Mouse (Mus musculus) liver, postnatal 0 days (tissue): Measurements from ENCODE around the gene Thsd7b. TPM values are rescaled to one million over a fixed set of nuclear protein-coding genes. Genes with fewer than 3 reads are reported as not detected.

Experiments
- ATAC-seq: fragments of 200-750 bp; cut with Nextera tagmentation; 2 replicates; pipeline ENCODE4 v1.8.0; 2017; ENCODE audit warnings: mild to moderate bottlenecking, moderate library complexity
- DNase-seq: peaks from one replicate; pipeline ENCODE4 v3.0.0-alpha.2; 2016
- H3K27ac ChIP-seq: fragments of 300-500 bp; sonication (generic); 2 replicates; pipeline ENCODE4 v1.5.1; 2014; ENCODE audit warnings: antibody characterized with exemption, moderate library complexity, mild to moderate bottlenecking, low read depth
- H3K27me3 ChIP-seq: fragments of 300-500 bp; sonication (generic); 2 replicates; pipeline ENCODE4 v1.6.1; 2014; ENCODE audit warnings: low read length, control low read depth, mixed read lengths; ENCODE audit not compliant: insufficient read depth
- H3K36me3 ChIP-seq: fragments of 300-500 bp; sonication (generic); replicated peaks from 2 replicates; pipeline ENCODE4 v1.6.1; 2014; ENCODE audit warnings: mild to moderate bottlenecking, control low read depth, low read length, moderate library complexity, mixed read lengths; ENCODE audit not compliant: insufficient read depth
- H3K4me1 ChIP-seq: fragments of 300-500 bp; sonication (generic); 2 replicates; pipeline ENCODE4 v1.6.1; 2014; ENCODE audit warnings: antibody characterized with exemption, mild to moderate bottlenecking, control low read depth; ENCODE audit not compliant: insufficient read depth
- H3K4me2 ChIP-seq: fragments of 300-500 bp; sonication (generic); 2 replicates; pipeline ENCODE4 v1.6.1; 2014; ENCODE audit warnings: low read depth, mild to moderate bottlenecking, low read length, moderate library complexity, mixed read lengths
- H3K4me3 ChIP-seq: fragments of 300-500 bp; sonication (generic); 2 replicates; pipeline ENCODE4 v1.5.1; 2014; ENCODE audit warnings: low read depth, low read length
- H3K9ac ChIP-seq: fragments of 300-500 bp; sonication (generic); replicated peaks from 2 replicates; pipeline ENCODE4 v1.6.1; 2014; ENCODE audit warnings: mild to moderate bottlenecking, moderate library complexity
- H3K9me3 ChIP-seq: fragments of 300-500 bp; sonication (generic); 2 replicates; pipeline ENCODE4 v1.6.1; 2016; ENCODE audit warnings: mild to moderate bottlenecking, control low read depth, low read length, mixed read lengths
- CTCF ChIP-seq: sonication (generic); IDR thresholded peaks from 2 replicates; pipeline ENCODE4 v1.5.1; 2016; ENCODE audit warnings: antibody characterized with exemption, low read depth
- EP300 ChIP-seq: IDR thresholded peaks from 2 replicates; pipeline ENCODE4 v1.6.1; 2016; ENCODE audit warnings: antibody characterized with exemption, low read depth, mild to moderate bottlenecking
- WGBS: fragments of 180-500 bp; shearing (Covaris S2); extraction: QIAGEN DNeasy Blood & Tissue Kit; methylation state at CpG from one replicate; pipeline ENCODE4 v1.1.7; 2014; ENCODE audit not compliant: insufficient replicate concordance; 5-methylcytosine and 5-hydroxymethylcytosine counted together
- polyA plus RNA-seq: library from polyadenylated mRNA; unstranded; fragments of >200 nt; fragmentation: Nextera tagmentation; extraction: Ambion mirVana; gene quantifications from 2 replicates; pipeline ENCODE4 v1.2.1, GENCODE M21; 2015

The Thsd7b gene
- polyA plus RNA-seq, 1 experiment from 2014 or later, result 0.09 TPM

DNA sequence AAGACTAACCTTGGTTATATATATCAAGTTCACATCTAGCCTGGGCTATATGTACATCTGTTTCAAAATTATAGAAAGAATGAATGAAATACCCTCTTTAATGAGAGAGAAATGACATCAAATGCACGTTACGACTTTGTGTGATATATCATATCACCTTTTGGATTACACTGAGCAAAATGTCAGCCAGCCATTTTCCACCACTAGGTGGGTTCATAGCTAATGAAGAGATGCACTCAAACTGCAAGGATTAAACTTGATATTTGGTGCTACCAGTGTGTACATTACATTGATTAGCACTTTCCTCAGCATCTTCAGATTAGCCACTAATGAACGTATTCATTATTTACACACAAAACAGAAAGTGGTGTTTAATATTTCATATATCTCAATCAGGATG lies 228.6 kb downstream of the Thsd7b start:
- WGBS, result 57% methylated on average over 3 of the region's 3 CpGs
- no peak for DNase-seq
- no peaks in the 10 kb centered on the region for H3K9me3 ChIP-seq
- no peak overlapping the region for H3K27ac ChIP-seq
- no peaks in the 10 kb centered on the region for H3K4me1 ChIP-seq
- ATAC-seq, result no peak
- TF ChIP-seq EP300 (no peak), CTCF (0 out of 2 replicates have a peak, but pooled peaks have one; percentile 13)
- no peaks in the 10 kb centered on the region for H3K27me3 ChIP-seq
- H3K36me3 ChIP-seq, result no peaks in the 10 kb centered on the region
- H3K4me2 ChIP-seq, result no peak overlapping the region
- H3K4me3 ChIP-seq, result no peak overlapping the region
- H3K9ac ChIP-seq, result no peak overlapping the region

DNA sequence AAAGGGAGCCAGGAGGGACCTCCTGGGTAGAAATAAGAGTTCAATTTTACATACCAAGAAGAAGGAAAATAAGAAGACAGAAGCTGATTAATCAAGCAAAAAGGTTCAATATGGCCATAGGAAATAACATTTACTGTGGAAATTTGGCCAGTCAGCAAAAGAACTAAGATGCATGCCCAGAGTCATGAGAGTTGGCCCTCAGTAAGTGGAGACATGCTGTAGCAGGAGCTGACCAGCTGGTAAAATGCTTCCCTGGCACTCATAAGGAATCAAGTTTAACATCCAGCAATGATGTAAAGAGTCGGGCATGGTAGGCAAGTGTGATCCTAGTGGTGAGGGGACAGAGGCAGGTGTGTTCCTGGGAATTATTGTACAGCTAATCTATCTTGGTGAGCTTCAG lies 243.3 kb downstream of the Thsd7b start:
- no peak overlapping the region for H3K27ac ChIP-seq
- 52% methylated on average over 1 of the region's 1 CpGs for WGBS
- no peak overlapping the region for H3K4me2 ChIP-seq
- H3K9me3 ChIP-seq, result no peaks in the 10 kb centered on the region
- no peaks in the 10 kb centered on the region for H3K4me1 ChIP-seq
- DNase-seq, result no peak
- no peak overlapping the region for H3K4me3 ChIP-seq
- no peaks in the 10 kb centered on the region for H3K36me3 ChIP-seq
- no peak for ATAC-seq
- no peaks in the 10 kb centered on the region for H3K27me3 ChIP-seq
- no peak overlapping the region for H3K9ac ChIP-seq
- no peak for TF ChIP-seq EP300
- no peak for TF ChIP-seq CTCF

DNA sequence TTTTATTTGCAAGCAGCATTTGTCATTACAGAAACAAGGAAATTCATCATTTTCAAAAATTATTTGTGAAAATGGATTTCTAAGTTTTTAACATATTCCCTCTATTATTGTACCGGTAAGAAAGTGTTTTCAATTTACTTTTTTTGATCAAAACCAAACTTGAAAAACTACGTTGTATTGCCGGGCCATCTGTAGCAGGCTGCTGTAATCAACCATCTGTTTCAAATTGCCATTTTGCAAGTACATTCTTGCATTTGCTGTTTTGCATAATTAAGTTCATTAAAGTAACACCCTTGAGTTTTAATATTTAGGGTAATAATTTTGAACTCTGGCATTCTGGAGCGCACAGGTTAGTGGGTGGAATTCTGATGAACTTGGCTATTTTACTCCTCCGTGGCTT lies 246.6 kb downstream of the Thsd7b start:
- H3K9me3 ChIP-seq, result no peaks in the 10 kb centered on the region
- TF ChIP-seq CTCF (no peak), EP300 (no peak)
- WGBS, result 79% methylated on average over 5 of the region's 5 CpGs

DNA sequence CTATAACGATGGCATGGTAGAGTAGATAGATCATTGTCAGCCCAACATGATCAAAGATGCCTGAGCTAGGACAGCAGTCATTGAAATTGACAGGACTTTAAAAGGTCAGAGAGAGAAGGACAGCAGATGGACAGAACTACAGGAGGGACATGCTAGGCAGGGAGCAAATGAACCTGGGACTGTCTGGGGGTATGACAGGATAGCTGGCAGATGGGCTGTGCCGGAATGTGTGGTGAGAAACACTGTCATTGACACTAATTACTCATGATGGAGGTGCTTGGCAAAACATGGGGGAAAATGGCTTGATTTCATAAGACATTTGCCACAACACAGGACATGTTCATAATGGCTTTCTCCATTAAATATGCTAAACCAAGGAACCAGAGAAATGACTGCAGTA lies 253.9 kb downstream of the Thsd7b start:
- Histone ChIP-seq H3K4me2 (no peak overlapping the region), H3K36me3 (no peaks in the 10 kb centered on the region), H3K27me3 (no peaks in the 10 kb centered on the region), H3K4me1 (no peaks in the 10 kb centered on the region), H3K9me3 (no peaks in the 10 kb centered on the region), H3K4me3 (no peak overlapping the region), H3K27ac (no peak overlapping the region), H3K9ac (no peak overlapping the region)
- TF ChIP-seq EP300, result no peak
- no peak for TF ChIP-seq CTCF
- no peak for ATAC-seq
- WGBS, result 74% methylated on average over 2 of the region's 2 CpGs
- no peak for DNase-seq

More for the DNA sequence above, 246.6 kb downstream of the Thsd7b start:
- Histone ChIP-seq H3K27me3 (no peaks in the 10 kb centered on the region), H3K36me3 (no peaks in the 10 kb centered on the region), H3K4me1 (no peaks in the 10 kb centered on the region), H3K4me2 (no peak overlapping the region), H3K27ac (no peak overlapping the region), H3K9ac (no peak overlapping the region), H3K4me3 (no peak overlapping the region)
- ATAC-seq (no peak), DNase-seq (no peak)

DNA sequence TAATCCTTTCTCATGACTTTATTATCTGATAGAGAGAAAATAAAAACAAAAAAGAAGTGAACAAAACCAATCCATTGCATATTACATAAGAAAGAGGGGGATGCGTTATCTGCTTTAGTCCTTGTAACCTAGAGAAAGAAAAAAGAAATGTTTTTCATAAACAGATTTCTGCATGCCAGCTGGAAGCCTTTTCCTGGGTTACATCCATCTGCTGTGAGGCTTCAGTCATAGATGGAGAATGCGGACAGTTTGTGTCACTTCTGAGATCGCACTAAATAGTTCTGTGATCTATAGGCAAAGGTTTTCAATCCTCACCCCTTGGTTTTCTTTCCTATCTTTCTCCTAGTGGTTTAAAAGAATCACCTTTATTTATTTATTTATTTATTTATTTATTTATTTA lies 259.1 kb downstream of the Thsd7b start:
- WGBS, result 82% methylated on average over 3 of the region's 3 CpGs
- DNase-seq (no peak), ATAC-seq (no peak)
- Histone ChIP-seq H3K36me3 (no peaks in the 10 kb centered on the region), H3K9me3 (no peaks in the 10 kb centered on the region), H3K4me2 (no peak overlapping the region), H3K27me3 (no peaks in the 10 kb centered on the region), H3K27ac (no peak overlapping the region), H3K4me1 (no peaks in the 10 kb centered on the region), H3K9ac (no peak overlapping the region), H3K4me3 (no peak overlapping the region)
- no peak for TF ChIP-seq EP300
- TF ChIP-seq CTCF, result no peak

DNA sequence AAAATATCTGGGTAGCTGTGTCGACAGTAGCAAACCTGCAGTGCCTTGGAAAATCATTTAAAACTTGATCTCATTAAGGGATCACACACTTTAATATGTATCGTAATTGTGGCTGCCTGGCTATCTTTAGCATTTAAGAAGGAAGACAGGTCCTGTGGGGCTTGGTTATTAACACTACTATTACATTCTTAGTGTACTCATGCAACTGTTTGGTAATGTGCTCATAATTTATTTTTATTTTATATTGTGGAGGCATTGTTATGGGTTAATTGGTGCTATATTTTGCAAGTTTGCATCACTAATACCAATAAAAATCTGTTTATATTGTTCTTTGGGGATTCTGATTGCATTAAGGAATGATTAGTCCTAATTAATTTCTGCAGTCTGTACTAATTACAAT lies 265.4 kb downstream of the Thsd7b start:
- Histone ChIP-seq H3K4me3 (no peak overlapping the region), H3K4me2 (no peak overlapping the region), H3K9ac (no peak overlapping the region), H3K9me3 (no peaks in the 10 kb centered on the region), H3K4me1 (no peaks in the 10 kb centered on the region), H3K27me3 (no peaks in the 10 kb centered on the region), H3K27ac (no peak overlapping the region), H3K36me3 (no peaks in the 10 kb centered on the region)
- ATAC-seq (no peak), DNase-seq (no peak)
- WGBS, result 72% methylated on average over 2 of the region's 2 CpGs
- TF ChIP-seq CTCF, result no peak
- TF ChIP-seq EP300, result no peak

DNA sequence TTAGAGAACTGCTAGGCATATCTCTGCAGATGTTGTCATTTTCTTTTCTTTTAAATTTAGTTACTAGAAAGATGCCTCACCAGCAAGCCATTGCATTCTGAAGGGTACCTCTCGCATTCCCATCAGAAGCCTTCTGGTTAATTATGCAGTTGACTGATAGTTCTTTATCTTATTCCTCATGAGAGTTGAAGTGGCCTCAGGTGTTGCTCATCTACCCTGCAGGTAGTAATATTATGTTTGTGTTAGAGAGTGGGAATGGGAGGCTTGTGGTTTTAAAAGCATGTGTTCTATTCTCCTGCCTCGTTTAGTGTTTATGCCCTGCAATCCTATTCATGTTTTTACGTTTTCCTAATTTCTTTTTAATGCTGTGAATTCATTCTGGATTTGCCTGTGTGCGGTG lies 265.9 kb downstream of the Thsd7b start:
- Histone ChIP-seq H3K4me2 (no peak overlapping the region), H3K4me1 (no peaks in the 10 kb centered on the region), H3K4me3 (no peak overlapping the region), H3K9me3 (no peaks in the 10 kb centered on the region), H3K27ac (no peak overlapping the region), H3K36me3 (no peaks in the 10 kb centered on the region), H3K27me3 (no peaks in the 10 kb centered on the region), H3K9ac (no peak overlapping the region)
- 74% methylated on average over 4 of the region's 4 CpGs for WGBS
- DNase-seq (no peak), ATAC-seq (no peak)
- TF ChIP-seq CTCF, result no peak
- no peak for TF ChIP-seq EP300
